Mouse (Mus musculus) urinary bladder, postnatal 10 days (tissue): ENCODE results near the gene Hapln2.

Experiments used
- DNase-seq: peaks from one replicate; pipeline ENCODE4 v3.0.0; 2022; ENCODE audit warnings: low spot score

Hapln2 gene

GRCm38 (mm10) chr3:88027434-88028186 is at the start of gene Hapln2:
Gene Hapln2, minus strand, starts transcription at chr3:88027583.
- no peak for DNase-seq

GRCm38 (mm10) chr3:88074766-88075165 is 47.4 kb upstream of the Hapln2 start:
- DNase-seq: no peak

DNA sequence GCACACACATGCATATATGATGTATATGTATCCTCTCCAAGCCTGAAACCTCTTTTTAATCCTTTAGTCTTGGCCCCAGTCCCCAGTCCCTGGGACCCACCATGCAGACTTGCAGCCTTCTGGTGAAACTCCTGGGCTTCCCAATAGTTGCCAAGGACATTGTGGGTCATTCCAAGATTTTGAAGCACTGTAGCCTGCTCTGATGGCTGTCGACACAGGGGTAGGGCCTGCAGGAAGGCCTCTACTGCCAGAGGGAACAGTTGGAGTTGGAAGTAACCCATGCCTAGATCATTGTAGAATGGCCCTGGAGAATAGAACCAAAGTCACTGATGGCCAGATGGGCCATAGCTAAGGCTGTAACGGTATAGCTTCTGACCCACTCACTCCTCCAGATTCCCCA is 47.0 kb upstream of the Hapln2 start:
- DNase-seq: no peak

GRCm38 (mm10) chr3:88073631-88074030 is 46.2 kb upstream of the Hapln2 start:
- no peak for DNase-seq

GRCm38 (mm10) chr3:88071783-88072182 is 44.4 kb upstream of the Hapln2 start:
- DNase-seq: peak; percentile 31

DNA sequence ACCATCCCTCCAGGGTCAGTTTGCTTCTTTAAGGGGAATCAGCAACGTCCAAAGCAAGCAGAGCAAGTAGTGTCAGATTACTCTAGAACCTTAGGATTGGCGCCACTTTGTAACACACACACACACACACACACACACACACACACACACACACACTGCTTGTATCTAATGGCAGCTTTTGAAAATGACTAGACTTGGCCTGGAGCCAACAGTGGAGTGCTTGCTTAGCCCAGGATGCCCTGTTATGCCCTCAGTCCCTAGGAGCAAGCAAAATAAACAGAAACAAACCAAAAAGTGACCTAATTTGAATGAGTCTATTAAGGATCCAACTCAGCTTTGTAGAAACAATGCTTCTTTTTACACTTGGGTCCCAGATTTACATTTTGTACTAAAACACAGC is 41.0 kb upstream of the Hapln2 start:
- DNase-seq: no peak

DNA sequence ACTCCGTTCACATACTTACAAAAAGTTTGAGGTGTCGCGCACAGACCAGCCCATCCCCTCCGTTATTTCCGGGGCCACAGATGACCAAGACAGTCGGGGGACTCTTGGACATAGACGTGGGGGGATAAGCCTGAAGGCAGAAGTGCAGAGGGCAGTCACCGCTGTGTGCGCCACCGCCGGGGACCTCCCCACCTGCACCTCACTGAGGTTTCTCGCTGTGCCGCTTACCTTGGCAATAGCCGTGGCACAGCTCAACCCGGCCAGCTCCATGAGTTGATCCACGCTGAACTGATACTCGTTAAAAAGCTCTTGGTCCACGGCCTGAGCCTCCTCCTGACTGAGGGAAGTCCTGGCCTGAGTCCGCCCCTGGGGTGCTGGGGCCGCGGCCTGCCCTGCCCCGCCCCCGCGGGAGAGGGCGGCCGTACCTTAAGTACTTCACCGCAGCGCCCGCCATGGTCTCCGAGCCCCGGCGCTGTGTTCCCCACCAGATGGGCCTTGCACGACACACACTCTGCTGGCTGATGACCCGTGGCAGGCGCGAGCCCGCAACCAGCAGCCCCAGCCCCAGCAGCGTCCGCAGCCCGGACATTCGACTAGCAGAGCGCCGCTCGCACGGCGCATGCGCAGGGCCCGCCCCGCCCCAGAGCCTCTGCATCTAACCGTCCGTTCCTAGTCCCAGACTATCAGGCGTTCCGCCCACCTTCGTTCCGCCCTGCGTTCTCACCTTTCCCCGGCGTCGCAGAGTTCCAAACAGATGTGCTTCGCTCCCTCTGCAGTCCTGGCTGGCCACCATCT is 30.7 kb upstream of the Hapln2 start, which contains the start of gene Naxe:
Gene Naxe (minus strand): TSS at position 594 of the 795 bp plus-strand sequence.
- peak; percentile 41 for DNase-seq

DNA sequence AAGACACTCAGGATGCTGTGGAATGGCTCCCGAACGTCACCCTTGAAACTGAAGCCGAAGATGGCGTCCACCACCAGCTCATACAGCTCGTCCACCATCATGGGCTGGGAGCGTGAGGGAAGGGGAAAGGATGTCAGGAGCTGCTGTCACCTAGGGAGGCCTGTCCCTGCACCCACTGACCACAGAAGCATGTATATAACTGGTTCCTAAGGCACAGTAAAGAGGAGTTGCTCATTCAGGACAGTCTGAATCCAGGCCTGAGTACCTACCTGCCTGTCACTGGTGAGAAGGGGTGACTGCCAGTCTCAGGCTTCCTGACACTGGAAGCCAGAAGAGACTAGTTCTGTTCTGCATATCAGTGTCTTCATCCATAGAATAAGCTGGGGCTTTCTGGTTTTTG is 29.6 kb upstream of the Hapln2 start:
- DNase-seq: no peak

GRCm38 (mm10) chr3:88049532-88049931 is 22.1 kb upstream of the Hapln2 start:
- no peak for DNase-seq

GRCm38 (mm10) chr3:88042661-88043421 is 15.5 kb upstream of the Hapln2 start, which contains the start of gene Gpatch4:
Gene Gpatch4, plus strand, starts transcription at chr3:88043108.
- DNase-seq: no peak

DNA sequence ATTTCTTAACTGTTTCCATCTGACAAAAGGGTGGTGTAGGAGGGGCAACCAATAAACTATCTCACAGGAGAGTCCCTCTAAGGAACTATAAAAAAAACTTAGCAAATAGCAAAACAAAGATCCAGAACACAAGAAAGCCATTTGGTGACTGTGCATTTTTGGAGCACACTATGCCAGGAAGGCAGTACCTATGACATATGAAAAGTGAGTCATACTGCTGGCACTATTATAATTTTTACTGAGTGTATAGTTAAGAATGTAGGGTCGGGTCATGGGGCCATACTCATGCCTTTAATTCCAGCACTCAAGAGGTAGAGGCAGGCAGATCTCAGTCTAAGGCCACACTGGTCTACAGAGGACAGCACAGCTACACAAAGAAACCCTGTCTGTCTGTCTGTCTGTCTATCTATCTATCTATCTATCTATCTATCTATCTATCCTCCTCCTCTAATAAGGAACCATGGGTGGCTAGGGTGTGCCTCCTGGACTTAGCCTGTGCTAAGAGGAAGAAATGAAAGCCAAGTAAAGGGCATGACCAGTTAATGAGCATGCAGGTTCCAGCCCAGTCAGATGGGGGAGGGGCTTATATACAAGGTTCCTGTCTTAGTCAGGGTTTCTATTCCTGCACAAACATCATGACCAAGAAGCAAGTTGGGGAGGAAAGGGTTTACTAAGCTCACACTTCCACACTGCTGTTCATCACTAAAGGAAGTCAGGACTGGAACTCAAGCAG is 8.3 kb upstream of the Hapln2 start:
- no peak for DNase-seq

- no peak for DNase-seq
These were observed 6.1 kb upstream of the Hapln2 start for GRCm38 (mm10) chr3:88033506-88033905.

GRCm38 (mm10) chr3:88030608-88031395 is 3.4 kb upstream of the Hapln2 start:
- no peak for DNase-seq

- DNase-seq: no peak
These were observed 560 bp downstream of the Hapln2 start for GRCm38 (mm10) chr3:88026823-88027222.

GRCm38 (mm10) chr3:88023192-88024074 is 4.0 kb downstream of the Hapln2 start:
- DNase-seq: no peak

DNA sequence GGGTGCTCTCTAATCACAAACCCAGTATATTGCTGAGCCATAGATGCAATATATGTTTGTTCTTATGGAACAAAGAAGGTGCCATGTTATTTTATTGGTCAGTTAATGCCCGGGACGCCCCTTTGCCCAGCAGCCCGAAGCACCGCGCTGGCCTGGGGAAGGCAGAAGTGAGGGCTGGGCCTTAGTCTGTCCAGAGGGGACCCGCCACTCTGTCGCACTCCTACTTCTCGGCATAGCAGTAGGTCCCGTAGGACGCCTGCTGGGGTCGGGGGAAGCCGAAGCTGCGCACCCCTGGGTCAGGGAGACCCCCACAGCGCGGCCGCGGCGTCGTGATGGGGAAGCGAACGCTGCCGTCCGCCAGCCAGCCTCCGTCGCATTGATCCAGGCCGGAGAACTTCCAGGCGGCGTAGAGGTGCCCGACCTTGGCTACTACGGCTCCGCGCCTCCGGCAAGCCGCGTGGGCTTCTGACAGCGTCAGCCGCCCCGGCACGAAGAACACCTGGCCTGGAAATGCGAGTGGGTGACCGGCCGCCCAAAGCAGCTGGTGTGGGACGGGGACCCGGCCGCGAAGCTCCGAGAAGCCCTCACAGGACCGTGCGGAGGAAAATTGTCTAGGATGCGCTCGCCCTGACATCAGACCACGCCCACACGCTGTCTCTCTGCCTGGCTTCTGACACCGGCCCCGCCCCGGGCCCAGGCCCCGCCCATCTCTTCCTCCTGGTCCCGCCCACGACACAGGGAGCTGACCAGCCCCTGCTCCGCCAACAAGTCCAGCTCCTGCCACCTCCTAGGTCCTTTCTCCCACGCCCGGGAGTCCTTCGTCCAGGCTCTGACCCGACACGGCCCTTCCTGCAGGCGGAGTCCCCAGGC is 4.8 kb downstream of the Hapln2 start:
- no peak for DNase-seq

GRCm38 (mm10) chr3:88010634-88011265 is 16.6 kb downstream of the Hapln2 start:
- DNase-seq: no peak
